Mouse (Mus musculus) embryonic facial prominence, embryonic 14.5 days (tissue): ENCODE measurements around the gene Olfr450. TPM values are rescaled to one million over a fixed set of nuclear protein-coding genes. Genes with fewer than 3 reads are reported as not detected.

ENCODE experiments used
- polyA plus RNA-seq: library from polyadenylated mRNA; unstranded; fragments of >200 nt; fragmentation: Nextera tagmentation; extraction: Ambion mirVana; gene quantifications from 2 replicates; pipeline ENCODE4 v1.2.1, GENCODE M21; 2014

Gene Olfr450
- polyA plus RNA-seq, 1 experiment from 2014 or later: not detected

Other genes with a start within 250 kb of the Olfr450 start
- not detected in 2 replicates for gene Tcaf3, start 214.2 kb upstream of the Olfr450 start, polyA plus RNA-seq
- 2.3 and 2.5 TPM in 2 replicates for gene Tcaf2, start 166.7 kb upstream of the Olfr450 start, polyA plus RNA-seq
- gene Tcaf1, start 101.9 kb upstream of the Olfr450 start, polyA plus RNA-seq: 78.5 and 78.6 TPM in 2 replicates
- gene Olfr453, start 72.6 kb upstream of the Olfr450 start, polyA plus RNA-seq: not detected in 2 replicates
- gene Olfr38, start 55.5 kb upstream of the Olfr450 start, polyA plus RNA-seq: not detected in 2 replicates
- gene Olfr452, start 26.8 kb upstream of the Olfr450 start, polyA plus RNA-seq: 0.11 TPM in 1 of 2 replicates, not detected in the other
- not detected in 2 replicates for gene Olfr449, start 22.4 kb downstream of the Olfr450 start, polyA plus RNA-seq
- not detected in 2 replicates for gene Olfr448, start 78.5 kb downstream of the Olfr450 start, polyA plus RNA-seq
- gene Olfr447, start 96.9 kb downstream of the Olfr450 start, polyA plus RNA-seq: not detected in 2 replicates
- gene Olfr446, start 109.4 kb downstream of the Olfr450 start, polyA plus RNA-seq: 0.07 and 0.14 TPM in 2 replicates
- gene Olfr444, start 137.1 kb downstream of the Olfr450 start, polyA plus RNA-seq: 0.11 TPM in 1 of 2 replicates, not detected in the other